Mouse (Mus musculus): Measurements from ENCODE around the gene Prim2. TPM values are rescaled to one million over a fixed set of nuclear protein-coding genes. Genes with fewer than 3 reads are reported as not detected.

The Prim2 gene
- polyA plus RNA-seq, 1 experiment from 2014 or later, result 25.5 TPM

- H3K36me3 ChIP-seq (ENCODE audit: control insufficient read depth, insufficient read depth, low read length), result no peaks in the 10 kb centered on the region
- no peak overlapping the region for H3K4me3 ChIP-seq (ENCODE audit: low read depth, low read length)
- no peak overlapping the region for H3K27ac ChIP-seq (ENCODE audit: low read depth, low read length)
- H3K27me3 ChIP-seq (ENCODE audit: control insufficient read depth, insufficient read depth, low read length), result no peaks in the 10 kb centered on the region
- no peak overlapping the region for H3K4me2 ChIP-seq
- H3K9ac ChIP-seq (ENCODE audit: low read depth, low read length), result no peak overlapping the region
- no peak for ATAC-seq (replicated peaks; ENCODE audit: insufficient number of reproducible peaks, low FRiP score, low TSS enrichment)
- H3K4me1 ChIP-seq (ENCODE audit: control insufficient read depth, insufficient read depth, low read length), result 0 out of 2 replicates have a peak, but pooled peaks cover 2% of the 10 kb centered on the region
- no peaks in the 10 kb centered on the region for H3K9me3 ChIP-seq (replicated peaks; ENCODE audit: control insufficient read depth, low read length)
- 83% methylated on average over 4 of the region's 4 CpGs for WGBS (ENCODE audit: insufficient replicate concordance)
Measured at GRCm38 (mm10) chr1:33496128-33496527, 173.5 kb downstream of the Prim2 start.

GRCm38 (mm10) chr1:33495586-33495985 is 174.0 kb downstream of the Prim2 start:
- no peak for ATAC-seq (replicated peaks; ENCODE audit: insufficient number of reproducible peaks, low FRiP score, low TSS enrichment)
- Histone ChIP-seq H3K4me2 (no peak overlapping the region), H3K36me3 (ENCODE audit: control insufficient read depth, insufficient read depth, low read length) (no peaks in the 10 kb centered on the region), H3K27ac (ENCODE audit: low read depth, low read length) (no peak overlapping the region), H3K4me3 (ENCODE audit: low read depth, low read length) (no peak overlapping the region), H3K9ac (ENCODE audit: low read depth, low read length) (no peak overlapping the region), H3K27me3 (ENCODE audit: control insufficient read depth, insufficient read depth, low read length) (no peaks in the 10 kb centered on the region), H3K4me1 (ENCODE audit: control insufficient read depth, insufficient read depth, low read length) (0 out of 2 replicates have a peak, but pooled peaks cover 2% of the 10 kb centered on the region), H3K9me3 (replicated peaks; ENCODE audit: control insufficient read depth, low read length) (no peaks in the 10 kb centered on the region)
- WGBS (ENCODE audit: insufficient replicate concordance), result 71% methylated on average over 3 of the region's 3 CpGs

- no peak overlapping the region for H3K27ac ChIP-seq (ENCODE audit: low read depth, low read length)
- no peaks in the 10 kb centered on the region for H3K27me3 ChIP-seq (ENCODE audit: control insufficient read depth, insufficient read depth, low read length)
- no peak overlapping the region for H3K4me3 ChIP-seq (ENCODE audit: low read depth, low read length)
- H3K36me3 ChIP-seq (ENCODE audit: control insufficient read depth, insufficient read depth, low read length), result no peaks in the 10 kb centered on the region
- WGBS (ENCODE audit: insufficient replicate concordance), result 81% methylated on average over 8 of the region's 8 CpGs
- H3K4me2 ChIP-seq, result no peak overlapping the region
- H3K9me3 ChIP-seq (replicated peaks; ENCODE audit: control insufficient read depth, low read length), result no peaks in the 10 kb centered on the region
- no peak overlapping the region for H3K9ac ChIP-seq (ENCODE audit: low read depth, low read length)
- 0 out of 2 replicates have a peak, but pooled peaks cover 1% of the 10 kb centered on the region for H3K4me1 ChIP-seq (ENCODE audit: control insufficient read depth, insufficient read depth, low read length)
- ATAC-seq (replicated peaks; ENCODE audit: insufficient number of reproducible peaks, low FRiP score, low TSS enrichment), result no peak
Measured at GRCm38 (mm10) chr1:33495203-33495553, 174.4 kb downstream of the Prim2 start.

- Histone ChIP-seq H3K4me3 (ENCODE audit: low read depth, low read length) (no peak overlapping the region), H3K4me2 (no peak overlapping the region), H3K27ac (ENCODE audit: low read depth, low read length) (no peak overlapping the region), H3K27me3 (ENCODE audit: control insufficient read depth, insufficient read depth, low read length) (no peaks in the 10 kb centered on the region), H3K9ac (ENCODE audit: low read depth, low read length) (no peak overlapping the region), H3K36me3 (ENCODE audit: control insufficient read depth, insufficient read depth, low read length) (no peaks in the 10 kb centered on the region), H3K4me1 (ENCODE audit: control insufficient read depth, insufficient read depth, low read length) (no peaks in the 10 kb centered on the region), H3K9me3 (replicated peaks; ENCODE audit: control insufficient read depth, low read length) (no peaks in the 10 kb centered on the region)
- ATAC-seq (replicated peaks; ENCODE audit: insufficient number of reproducible peaks, low FRiP score, low TSS enrichment), result no peak
- WGBS (ENCODE audit: insufficient replicate concordance), result 50% methylated on average over 2 of the region's 2 CpGs
Measured at GRCm38 (mm10) chr1:33494524-33495202, 174.9 kb downstream of the Prim2 start.

- Histone ChIP-seq H3K9me3 (replicated peaks; ENCODE audit: control insufficient read depth, low read length) (no peaks in the 10 kb centered on the region), H3K36me3 (ENCODE audit: control insufficient read depth, insufficient read depth, low read length) (no peaks in the 10 kb centered on the region), H3K27ac (ENCODE audit: low read depth, low read length) (no peak overlapping the region), H3K4me3 (ENCODE audit: low read depth, low read length) (no peak overlapping the region), H3K4me1 (ENCODE audit: control insufficient read depth, insufficient read depth, low read length) (no peaks in the 10 kb centered on the region), H3K4me2 (no peak overlapping the region), H3K27me3 (ENCODE audit: control insufficient read depth, insufficient read depth, low read length) (no peaks in the 10 kb centered on the region), H3K9ac (ENCODE audit: low read depth, low read length) (no peak overlapping the region)
- 81% methylated on average over 6 of the region's 6 CpGs for WGBS (ENCODE audit: insufficient replicate concordance)
- ATAC-seq (replicated peaks; ENCODE audit: insufficient number of reproducible peaks, low FRiP score, low TSS enrichment), result no peak
Measured at GRCm38 (mm10) chr1:33490220-33490619, 179.4 kb downstream of the Prim2 start.

- H3K4me3 ChIP-seq (ENCODE audit: low read depth, low read length), result no peak overlapping the region
- H3K36me3 ChIP-seq (ENCODE audit: control insufficient read depth, insufficient read depth, low read length), result no peaks in the 10 kb centered on the region
- H3K9ac ChIP-seq (ENCODE audit: low read depth, low read length), result no peak overlapping the region
- no peaks in the 10 kb centered on the region for H3K9me3 ChIP-seq (replicated peaks; ENCODE audit: control insufficient read depth, low read length)
- WGBS (ENCODE audit: insufficient replicate concordance), result 89% methylated on average over 5 of the region's 5 CpGs
- no peak overlapping the region for H3K4me2 ChIP-seq
- H3K4me1 ChIP-seq (ENCODE audit: control insufficient read depth, insufficient read depth, low read length), result no peaks in the 10 kb centered on the region
- H3K27ac ChIP-seq (ENCODE audit: low read depth, low read length), result no peak overlapping the region
- no peak for ATAC-seq (replicated peaks; ENCODE audit: insufficient number of reproducible peaks, low FRiP score, low TSS enrichment)
- H3K27me3 ChIP-seq (ENCODE audit: control insufficient read depth, insufficient read depth, low read length), result no peaks in the 10 kb centered on the region
Measured at GRCm38 (mm10) chr1:33488372-33488771, 181.2 kb downstream of the Prim2 start.

GRCm38 (mm10) chr1:33483746-33484145 is 185.8 kb downstream of the Prim2 start:
- Histone ChIP-seq H3K4me2 (no peak overlapping the region), H3K9ac (ENCODE audit: low read depth, low read length) (no peak overlapping the region), H3K27me3 (ENCODE audit: control insufficient read depth, insufficient read depth, low read length) (no peaks in the 10 kb centered on the region), H3K27ac (ENCODE audit: low read depth, low read length) (no peak overlapping the region), H3K36me3 (ENCODE audit: control insufficient read depth, insufficient read depth, low read length) (no peaks in the 10 kb centered on the region), H3K4me3 (ENCODE audit: low read depth, low read length) (no peak overlapping the region), H3K9me3 (replicated peaks; ENCODE audit: control insufficient read depth, low read length) (no peaks in the 10 kb centered on the region), H3K4me1 (ENCODE audit: control insufficient read depth, insufficient read depth, low read length) (no peaks in the 10 kb centered on the region)
- WGBS (ENCODE audit: insufficient replicate concordance), result 48% methylated on average over 2 of the region's 3 CpGs
- ATAC-seq (replicated peaks; ENCODE audit: insufficient number of reproducible peaks, low FRiP score, low TSS enrichment), result no peak

GRCm38 (mm10) chr1:33480382-33480781 is 189.2 kb downstream of the Prim2 start:
- Histone ChIP-seq H3K4me2 (no peak overlapping the region), H3K9ac (ENCODE audit: low read depth, low read length) (no peak overlapping the region), H3K27ac (ENCODE audit: low read depth, low read length) (no peak overlapping the region), H3K36me3 (ENCODE audit: control insufficient read depth, insufficient read depth, low read length) (no peaks in the 10 kb centered on the region), H3K9me3 (replicated peaks; ENCODE audit: control insufficient read depth, low read length) (no peaks in the 10 kb centered on the region), H3K27me3 (ENCODE audit: control insufficient read depth, insufficient read depth, low read length) (no peaks in the 10 kb centered on the region), H3K4me1 (ENCODE audit: control insufficient read depth, insufficient read depth, low read length) (no peaks in the 10 kb centered on the region), H3K4me3 (ENCODE audit: low read depth, low read length) (no peak overlapping the region)
- 78% methylated on average over 7 of the region's 7 CpGs for WGBS (ENCODE audit: insufficient replicate concordance)
- ATAC-seq (replicated peaks; ENCODE audit: insufficient number of reproducible peaks, low FRiP score, low TSS enrichment), result no peak

GRCm38 (mm10) chr1:33471069-33471468 is 198.5 kb downstream of the Prim2 start:
- Histone ChIP-seq H3K4me2 (no peak overlapping the region), H3K27ac (ENCODE audit: low read depth, low read length) (no peak overlapping the region), H3K27me3 (ENCODE audit: control insufficient read depth, insufficient read depth, low read length) (no peaks in the 10 kb centered on the region), H3K9me3 (replicated peaks; ENCODE audit: control insufficient read depth, low read length) (no peaks in the 10 kb centered on the region), H3K4me3 (ENCODE audit: low read depth, low read length) (no peak overlapping the region), H3K4me1 (ENCODE audit: control insufficient read depth, insufficient read depth, low read length) (no peaks in the 10 kb centered on the region), H3K36me3 (ENCODE audit: control insufficient read depth, insufficient read depth, low read length) (no peaks in the 10 kb centered on the region), H3K9ac (ENCODE audit: low read depth, low read length) (no peak overlapping the region)
- WGBS (ENCODE audit: insufficient replicate concordance), result 83% methylated on average over 6 of the region's 6 CpGs
- no peak for ATAC-seq (replicated peaks; ENCODE audit: insufficient number of reproducible peaks, low FRiP score, low TSS enrichment)
